Mouse (Mus musculus): ENCODE data around the gene Suv39h1.
A peak's percentile ranks its signal among the peaks of the same experiment; 100 is the strongest.
"Not testable (repeated sequence)": the region's sequence is repeated elsewhere in the genome, so short reads cannot be mapped to it uniquely, and the experiment has no call there.

The Suv39h1 gene

GRCm38 (mm10) chrX:8074430-8075014, at the start of gene Suv39h1:
TSS of gene Suv39h1 (minus strand) at chrX:8074760.
- DNase-seq, result peak; percentile 85 to 95

DNA sequence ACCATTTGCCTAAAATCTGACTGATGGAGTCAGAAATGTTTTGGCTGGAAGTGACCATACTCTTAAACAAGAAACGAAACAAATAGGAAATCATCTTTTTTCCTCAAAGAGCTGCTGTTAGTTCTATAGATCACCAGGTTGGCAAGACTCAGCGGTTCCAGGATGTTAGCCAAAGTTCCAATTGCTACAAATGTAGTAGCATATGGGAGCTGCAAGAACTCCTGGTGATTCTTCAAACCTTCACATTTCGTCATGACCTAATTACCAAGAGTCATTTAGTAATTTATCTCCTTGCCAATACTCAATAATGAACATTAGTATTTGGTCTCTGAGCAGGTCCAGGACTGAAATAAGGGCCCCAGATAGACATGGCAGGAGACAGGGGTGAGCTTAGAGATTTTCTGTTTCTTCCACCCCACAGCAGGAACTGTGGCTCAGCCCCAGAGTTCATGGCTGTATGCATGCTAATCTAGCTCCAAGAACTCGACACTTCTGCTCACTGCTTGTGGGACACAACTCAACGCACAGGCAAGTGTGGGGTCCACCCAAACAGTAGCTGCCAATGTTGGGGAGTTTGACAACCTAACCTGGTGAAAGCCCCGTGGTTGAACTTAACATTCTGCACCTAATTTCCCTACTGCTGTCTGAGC, 49.4 kb upstream of the Suv39h1 start:
- no peak for DNase-seq

DNA sequence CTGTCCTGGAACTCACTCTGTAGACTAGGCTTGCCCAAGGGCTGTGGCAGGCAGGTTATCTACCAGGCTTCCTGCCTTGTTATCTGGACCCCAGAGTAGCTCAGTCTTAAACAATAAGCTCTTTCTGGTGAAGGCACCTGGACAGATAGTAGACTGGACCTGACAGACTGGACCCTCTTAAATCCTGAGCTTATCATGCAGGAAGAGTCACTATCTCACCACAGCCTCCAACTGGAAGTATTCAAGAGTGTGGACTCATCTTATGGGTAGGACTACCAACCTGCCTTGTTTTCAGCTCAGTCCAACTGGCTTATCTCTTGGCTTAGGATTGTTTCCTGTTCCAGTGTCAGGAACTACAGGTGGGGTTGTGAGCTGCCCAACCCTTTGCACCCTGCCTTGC, 42.7 kb upstream of the Suv39h1 start:
- DNase-seq, result no peak

GRCm38 (mm10) chrX:8115275-8115674, 40.7 kb upstream of the Suv39h1 start:
- DNase-seq, result no peak

- no peak for DNase-seq
These were observed 30.5 kb upstream of the Suv39h1 start for GRCm38 (mm10) chrX:8105019-8105418.

DNA sequence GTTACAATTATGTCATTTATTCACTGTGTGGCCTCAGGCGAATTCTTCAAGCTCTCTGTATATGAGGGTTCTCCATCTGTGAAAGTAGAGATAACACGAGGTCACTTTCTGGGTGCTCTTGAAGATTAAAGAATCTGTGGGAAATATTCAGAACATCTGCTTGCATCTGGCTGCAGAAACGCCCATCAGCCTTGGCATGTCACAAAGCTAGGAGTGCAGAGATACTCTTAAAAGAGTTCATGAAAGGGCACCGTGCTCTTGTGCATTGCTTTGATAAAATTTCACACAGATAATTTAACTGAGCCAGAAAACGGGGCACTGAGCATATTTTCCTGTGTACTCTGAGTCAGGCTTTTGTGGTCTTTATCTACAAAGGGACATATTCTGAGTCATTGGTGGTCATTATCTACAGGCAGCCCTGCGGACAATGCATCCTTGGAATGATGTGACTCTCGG, 27.7 kb upstream of the Suv39h1 start:
- no peak for DNase-seq

- DNase-seq, result no peak
These were observed 26.5 kb upstream of the Suv39h1 start for GRCm38 (mm10) chrX:8101017-8101416.

DNA sequence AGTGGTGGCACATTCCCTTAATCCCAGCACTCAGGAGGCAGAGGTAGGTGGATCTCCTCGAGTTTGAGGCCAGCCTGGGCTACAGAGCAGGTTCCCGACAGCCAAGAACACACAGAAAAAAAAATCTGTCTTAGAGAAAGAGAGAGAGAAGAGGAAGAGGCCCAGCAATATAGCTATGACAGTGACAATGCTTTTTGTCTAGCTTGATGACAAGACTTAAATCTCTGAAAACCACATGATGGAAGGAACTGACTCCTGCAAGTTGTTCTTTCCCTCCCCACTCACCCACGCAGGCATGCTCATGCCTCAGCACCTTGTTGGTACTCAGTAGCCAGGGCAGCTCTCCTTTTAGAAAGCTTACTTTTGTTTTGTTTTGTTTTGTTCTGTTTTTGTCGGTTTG, 24.9 kb upstream of the Suv39h1 start:
- no peak for DNase-seq

DNA sequence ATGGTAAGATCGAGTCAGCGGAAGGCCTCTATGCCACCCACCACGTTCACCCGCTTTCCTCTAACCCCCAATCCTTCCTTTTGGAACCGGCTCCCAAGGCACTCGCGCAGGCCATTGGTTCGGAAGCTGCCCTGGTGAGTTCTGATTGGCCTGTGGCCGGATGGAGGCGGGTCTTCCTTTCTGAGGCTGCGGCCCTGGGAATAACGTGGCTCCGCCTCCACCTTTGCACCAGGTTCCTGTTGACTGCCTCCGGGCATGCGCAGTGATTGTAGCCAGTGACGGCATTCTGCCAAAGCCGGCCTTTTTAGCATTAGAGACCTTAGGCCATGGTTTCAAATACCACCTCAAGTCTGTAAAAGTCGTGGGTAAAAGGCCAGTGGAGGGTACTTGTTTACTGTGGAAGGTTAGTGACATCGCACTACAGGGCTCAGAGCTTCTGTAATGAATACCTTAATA, 22.3 kb upstream of the Suv39h1 start:
- DNase-seq, result peak; percentile 93 to 96

GRCm38 (mm10) chrX:8096068-8096786, 21.7 kb upstream of the Suv39h1 start:
- DNase-seq, result peak; percentile 86 to 92

- no peak for DNase-seq
These were observed 21.0 kb upstream of the Suv39h1 start for GRCm38 (mm10) chrX:8095546-8095945.

GRCm38 (mm10) chrX:8090954-8091347, 16.4 kb upstream of the Suv39h1 start:
- not testable (repeated sequence) for DNase-seq

DNA sequence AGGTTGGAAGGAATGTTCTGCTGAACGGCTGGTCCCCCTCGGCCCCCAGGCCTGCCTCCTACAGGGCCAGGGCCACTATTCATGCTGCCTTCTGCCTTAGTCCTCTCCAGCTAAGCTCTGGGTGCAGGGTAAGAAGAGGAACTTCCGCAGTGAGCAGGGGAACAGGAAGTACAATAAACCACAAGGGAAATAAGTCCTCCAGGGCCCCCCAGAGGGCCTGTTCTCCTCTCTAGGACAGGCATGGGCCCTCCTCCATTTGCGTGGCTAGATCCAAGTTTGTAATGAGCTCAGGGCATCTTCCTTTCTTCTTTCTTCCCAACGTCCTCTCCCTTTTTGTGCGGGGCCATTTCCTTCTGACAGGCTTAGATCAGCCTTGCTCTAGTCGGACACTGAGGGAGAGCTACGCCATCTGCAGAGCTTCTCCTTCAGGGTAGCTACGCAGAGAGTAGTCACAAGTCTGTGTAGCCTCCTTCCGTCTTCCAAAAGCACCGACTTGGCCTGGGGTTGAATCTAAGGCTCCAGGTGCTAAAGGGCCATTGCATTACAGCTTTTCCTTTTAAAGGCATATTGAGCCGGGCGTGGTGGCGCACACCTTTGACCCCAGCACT, 15.9 kb upstream of the Suv39h1 start, which contains the start of gene Was:
Gene Was, minus strand, starts transcription at position 153 of the 608 bp plus-strand sequence.
- DNase-seq, result peak; percentile 58 to 71

DNA sequence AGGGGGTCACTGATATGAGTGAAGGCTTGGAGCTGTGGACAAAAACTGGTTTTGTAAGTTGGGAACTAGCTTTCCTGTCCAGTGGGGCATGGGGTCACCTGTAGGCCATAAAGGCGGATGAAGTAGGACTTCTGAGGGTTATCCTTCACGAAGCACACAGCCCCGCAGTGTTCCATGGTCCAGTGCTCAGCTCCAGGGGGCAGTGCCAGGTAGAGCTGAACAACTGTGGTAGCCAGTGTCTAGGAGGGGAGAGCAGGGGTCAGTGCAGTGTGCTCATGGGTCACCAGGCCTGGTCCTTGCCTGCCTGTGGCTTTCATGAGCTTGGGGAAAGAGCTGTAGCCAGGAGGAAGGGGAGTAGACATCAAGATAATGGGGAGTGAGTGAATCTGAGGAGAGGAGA, 15.2 kb upstream of the Suv39h1 start:
- peak in 1 of 2 experiments; percentile 11 for DNase-seq

DNA sequence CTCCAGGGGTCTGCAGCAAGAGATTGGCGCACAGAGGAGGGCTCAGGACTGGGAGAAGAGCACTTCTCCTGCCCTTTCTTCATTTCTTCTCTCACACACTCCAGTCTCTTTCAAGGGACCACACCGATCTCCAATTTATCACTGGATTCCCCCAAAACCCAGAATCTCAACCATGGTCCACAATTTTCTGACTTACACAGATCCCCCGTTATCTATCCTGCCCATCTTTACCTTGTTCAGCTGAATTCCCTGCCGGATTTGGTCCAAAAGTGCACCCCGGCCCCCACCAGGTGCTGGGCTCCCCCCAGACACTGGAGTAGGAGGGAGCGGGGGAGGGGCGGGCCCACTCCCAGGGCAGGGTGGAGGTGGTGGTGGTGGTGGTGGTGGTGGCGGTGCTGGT, 11.1 kb upstream of the Suv39h1 start:
- peak in 1 of 2 experiments; percentile 13 for DNase-seq

- DNase-seq, result no peak
These were observed 10.3 kb upstream of the Suv39h1 start for GRCm38 (mm10) chrX:8084771-8085259.

DNA sequence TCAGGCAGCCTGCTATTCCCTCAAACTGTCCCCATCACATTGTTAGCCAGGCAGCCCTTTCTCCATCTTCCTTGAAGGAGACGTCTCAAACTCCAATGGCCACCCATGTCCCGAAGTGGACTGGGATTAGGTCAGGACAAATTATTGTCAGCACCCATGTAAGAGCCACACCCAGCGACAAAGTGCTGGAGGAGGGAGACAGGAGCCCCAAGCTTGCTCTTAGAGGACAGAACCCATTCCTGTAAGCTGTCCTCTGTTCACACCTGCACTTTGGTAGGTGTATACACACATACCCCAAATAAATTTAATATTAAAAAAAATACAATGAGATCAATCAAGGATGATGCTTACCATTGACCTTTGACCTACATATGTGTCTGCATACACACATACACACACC, 544 bp upstream of the Suv39h1 start:
- no peak for DNase-seq

GRCm38 (mm10) chrX:8073881-8074429, 605 bp downstream of the Suv39h1 start:
- peak; percentile 38 to 71 for DNase-seq

DNA sequence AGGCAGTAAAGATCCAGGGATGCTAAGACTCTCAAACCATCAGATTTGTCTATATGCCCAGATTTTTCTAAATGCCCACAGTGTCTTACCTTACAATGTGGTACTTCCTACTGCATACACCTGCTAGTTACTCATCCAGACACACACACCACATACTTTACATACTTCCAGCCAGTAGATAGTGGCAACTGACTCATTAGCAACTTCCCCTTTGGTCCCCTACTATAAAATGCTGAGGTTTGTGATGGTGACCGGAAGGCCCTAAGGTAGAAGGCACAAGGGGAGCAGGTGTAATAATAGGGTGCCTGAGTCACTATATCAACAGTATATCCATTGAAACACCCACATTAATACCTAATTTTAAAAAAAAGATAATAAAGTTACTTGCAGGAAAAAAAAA, 5.4 kb downstream of the Suv39h1 start:
- no peak for DNase-seq

DNA sequence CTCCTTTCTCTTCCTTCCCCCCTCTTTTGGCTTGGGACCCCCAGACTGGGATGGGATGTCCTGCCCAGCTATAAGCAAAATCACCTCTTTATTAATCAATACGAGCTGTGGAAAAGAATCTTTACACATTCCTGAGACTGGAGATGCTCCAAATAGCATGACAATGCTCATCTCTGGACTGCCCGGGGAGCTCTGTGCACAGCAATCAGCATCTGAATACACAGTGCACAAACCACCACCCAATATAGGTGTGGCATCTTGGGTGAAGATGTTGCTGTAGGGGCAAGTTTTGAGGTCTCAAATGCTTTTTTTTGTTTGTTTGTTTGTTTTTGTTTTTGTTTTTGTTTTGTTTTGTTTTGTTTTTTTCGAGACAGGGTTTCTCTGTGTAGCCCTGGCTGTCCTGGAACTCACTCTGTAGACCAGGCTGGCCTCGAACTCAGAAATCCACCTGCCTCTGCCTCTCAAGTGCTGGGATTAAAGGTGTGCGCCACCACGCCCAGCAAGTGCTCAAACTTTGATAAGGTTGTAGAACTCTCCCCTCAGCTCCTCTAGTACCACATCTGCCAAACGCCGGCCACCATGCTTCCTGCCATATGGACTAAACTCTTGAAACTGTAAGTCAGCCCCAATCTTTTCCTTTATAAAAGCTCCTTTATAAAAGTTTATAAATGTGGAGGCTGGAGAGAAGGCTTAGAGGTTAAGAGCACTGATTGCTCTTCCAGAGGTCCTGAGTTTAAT, 23.3 kb downstream of the Suv39h1 start:
- DNase-seq, result not testable (repeated sequence)

GRCm38 (mm10) chrX:8033009-8033408, 41.6 kb downstream of the Suv39h1 start:
- DNase-seq, result no peak

DNA sequence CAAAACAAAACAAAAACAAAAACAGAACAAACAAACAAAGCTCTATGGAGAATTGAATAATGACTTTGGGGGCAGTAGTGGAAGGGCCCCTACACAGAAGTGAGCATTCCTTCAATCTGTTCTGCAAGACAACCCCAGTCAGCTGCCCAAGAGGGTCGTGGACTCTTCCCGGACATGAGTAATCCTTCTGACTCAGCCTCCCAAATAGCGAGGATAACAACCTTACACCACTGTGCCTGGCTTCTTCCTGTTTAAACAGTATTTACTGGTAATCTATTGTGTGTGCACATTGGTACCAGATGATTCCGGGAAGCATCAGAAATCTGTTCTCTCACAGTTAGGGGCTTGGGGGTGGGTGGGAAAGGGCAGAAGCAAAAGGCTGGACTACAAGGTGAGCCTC, 47.7 kb downstream of the Suv39h1 start:
- no peak for DNase-seq

All from thymus, postnatal 36 days (tissue).